Mouse (Mus musculus): ENCODE measurements around the gene Ptk7. TPM values are rescaled to one million over a fixed set of nuclear protein-coding genes. Genes with fewer than 3 reads are reported as not detected.

Ptk7 gene
- 19.2 and 20.6 TPM in 2 replicates for polyA plus RNA-seq (2014; fragmentation: Nextera tagmentation; extraction: Ambion mirVana)

DNA sequence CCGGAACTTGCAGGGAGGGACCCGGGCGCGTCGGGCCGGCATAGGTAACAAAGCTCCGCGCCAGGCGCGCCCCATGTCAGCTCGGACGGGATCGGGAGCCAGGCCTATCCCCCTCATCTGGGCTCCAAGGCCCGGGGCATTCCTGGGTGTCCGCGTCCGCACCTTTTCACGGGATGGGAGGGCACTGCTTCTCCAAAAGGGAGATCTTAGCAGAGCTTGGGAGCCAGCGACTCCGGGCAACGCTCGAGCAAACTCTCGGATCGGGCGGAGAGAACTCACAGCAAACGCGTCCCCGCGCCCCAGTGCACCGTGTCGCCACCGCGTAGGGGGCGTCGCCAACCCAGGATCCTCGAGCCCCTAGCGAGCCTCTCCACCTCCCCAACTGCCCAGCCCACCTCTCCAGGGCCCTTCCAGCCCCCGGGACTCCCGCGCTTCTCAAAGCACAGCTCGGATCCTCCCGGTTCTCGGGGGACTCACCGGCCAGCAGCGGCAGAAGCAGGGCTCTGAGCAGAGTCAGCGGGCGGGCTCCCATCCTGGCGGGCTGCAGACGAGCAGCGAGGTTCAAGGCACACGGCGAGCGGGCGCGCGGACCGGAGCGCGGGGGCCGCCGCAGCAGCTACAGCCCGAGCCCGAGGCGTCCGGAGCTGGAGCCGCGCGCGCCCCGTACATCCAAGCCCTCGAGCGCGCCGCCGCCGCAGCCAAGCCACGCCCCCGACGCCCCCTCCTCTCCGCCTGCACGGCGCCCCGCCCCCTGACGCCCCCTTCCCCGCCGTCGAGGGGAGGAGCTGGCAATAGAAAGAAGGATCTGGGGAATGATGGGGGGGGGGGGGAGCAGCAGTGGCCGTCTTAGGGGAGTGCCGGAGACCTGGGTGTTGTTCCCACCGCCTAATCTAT is at the start of gene Ptk7:
TSS of gene Ptk7 (minus strand) at position 714 of the 894 bp plus-strand sequence.
- Histone ChIP-seq H3K4me2 (replicated peaks) (peak within 1 kb of the TSS; percentile 83), H3K9ac (peak within 1 kb of the TSS; percentile 86), H3K9me3 (ENCODE audit: control insufficient read depth, low read length) (no peaks in the 10 kb centered on the region), H3K36me3 (replicated peaks; ENCODE audit: control insufficient read depth, insufficient read depth) (peaks cover 31% of the 10 kb centered on the region), H3K4me3 (replicated peaks; ENCODE audit: low read length) (peak within 1 kb of the TSS; percentile 72), H3K27me3 (ENCODE audit: control insufficient read depth, insufficient read depth, low read length) (no peaks in the 10 kb centered on the region), H3K4me1 (replicated peaks; ENCODE audit: control insufficient read depth, insufficient read depth, low read length) (peaks cover 31% of the 10 kb centered on the region), H3K27ac (peak within 1 kb of the TSS; percentile 88)
- under 1% methylated on average over 81 of the region's 90 CpGs for WGBS
- ATAC-seq (ENCODE audit: low FRiP score) (peak; percentile 77), DNase-seq (ENCODE audit: low spot score) (peak; percentile 88)

DNA sequence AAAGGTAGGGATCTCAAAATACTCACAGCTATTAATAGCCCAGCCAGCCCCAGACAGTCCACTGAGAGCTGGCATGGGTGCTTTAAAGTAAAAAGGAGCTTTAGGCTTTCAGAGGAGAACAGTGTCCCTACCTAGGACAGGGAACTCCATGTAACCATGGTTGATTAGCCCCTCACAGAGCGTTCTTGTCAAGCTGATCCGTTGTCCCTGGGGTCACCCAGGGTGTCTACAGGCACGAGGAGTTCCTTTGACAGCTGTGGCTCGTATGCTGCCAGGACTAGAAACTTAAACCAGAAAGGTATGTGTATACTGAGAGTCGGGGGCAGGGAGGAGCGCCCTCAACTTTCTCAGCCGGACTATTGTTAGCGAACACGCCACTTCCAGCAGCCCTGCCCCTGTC is 49.6 kb upstream of the Ptk7 start:
- no peak for DNase-seq (ENCODE audit: low spot score)
- H3K27me3 ChIP-seq (ENCODE audit: control insufficient read depth, insufficient read depth, low read length) = no peaks in the 10 kb centered on the region
- no peak for ATAC-seq (ENCODE audit: low FRiP score)
- 75% methylated on average over 9 of the region's 9 CpGs for WGBS
- peak overlapping the region; percentile 6; the same call in 1 of the 2 replicates for H3K9ac ChIP-seq
- H3K4me3 ChIP-seq (replicated peaks; ENCODE audit: low read length) = peak overlapping the region; percentile 91; the same call in 1 of the 2 replicates
- peaks cover 49% of the 10 kb centered on the region for H3K36me3 ChIP-seq (replicated peaks; ENCODE audit: control insufficient read depth, insufficient read depth)
- peaks cover 22% of the 10 kb centered on the region for H3K4me1 ChIP-seq (replicated peaks; ENCODE audit: control insufficient read depth, insufficient read depth, low read length)
- H3K9me3 ChIP-seq (ENCODE audit: control insufficient read depth, low read length) = no peaks in the 10 kb centered on the region
- H3K27ac ChIP-seq = no peak overlapping the region
- H3K4me2 ChIP-seq (replicated peaks) = peak overlapping the region; percentile 91

DNA sequence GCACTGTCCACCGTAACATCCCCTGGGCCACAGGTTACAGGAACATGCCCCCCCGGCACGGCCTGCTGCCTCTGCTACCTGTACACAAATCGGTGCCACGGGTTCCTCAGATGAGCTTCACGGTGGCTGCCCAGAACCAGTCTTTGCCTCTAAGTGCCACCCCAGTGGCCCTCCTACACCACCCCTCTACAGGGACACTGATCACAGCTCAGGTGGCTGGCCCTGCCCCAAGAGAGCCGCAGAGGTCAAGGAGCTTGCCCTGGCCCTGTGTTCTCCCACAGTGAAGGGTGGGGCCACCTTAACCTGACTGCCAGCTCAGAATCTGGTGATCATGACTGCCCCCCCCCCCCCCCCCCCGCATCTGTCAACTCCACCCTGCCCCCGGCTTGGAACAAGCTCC is 49.1 kb upstream of the Ptk7 start, which contains the start of gene Mea1:
TSS of gene Mea1 (plus strand) at position 378 of the 400 bp plus-strand sequence.
- Histone ChIP-seq H3K27ac (peak within 1 kb of the TSS; percentile 84), H3K9me3 (ENCODE audit: control insufficient read depth, low read length) (no peaks in the 10 kb centered on the region), H3K36me3 (replicated peaks; ENCODE audit: control insufficient read depth, insufficient read depth) (peaks cover 44% of the 10 kb centered on the region), H3K4me2 (replicated peaks) (peak within 1 kb of the TSS; percentile 91), H3K4me1 (replicated peaks; ENCODE audit: control insufficient read depth, insufficient read depth, low read length) (peaks cover 25% of the 10 kb centered on the region), H3K4me3 (replicated peaks; ENCODE audit: low read length) (peak within 1 kb of the TSS; percentile 91), H3K9ac (peak within 1 kb of the TSS; percentile 75), H3K27me3 (ENCODE audit: control insufficient read depth, insufficient read depth, low read length) (no peaks in the 10 kb centered on the region)
- 95% methylated on average over 8 of the region's 9 CpGs for WGBS
- DNase-seq (ENCODE audit: low spot score) = no peak
- ATAC-seq (ENCODE audit: low FRiP score) = no peak

DNA sequence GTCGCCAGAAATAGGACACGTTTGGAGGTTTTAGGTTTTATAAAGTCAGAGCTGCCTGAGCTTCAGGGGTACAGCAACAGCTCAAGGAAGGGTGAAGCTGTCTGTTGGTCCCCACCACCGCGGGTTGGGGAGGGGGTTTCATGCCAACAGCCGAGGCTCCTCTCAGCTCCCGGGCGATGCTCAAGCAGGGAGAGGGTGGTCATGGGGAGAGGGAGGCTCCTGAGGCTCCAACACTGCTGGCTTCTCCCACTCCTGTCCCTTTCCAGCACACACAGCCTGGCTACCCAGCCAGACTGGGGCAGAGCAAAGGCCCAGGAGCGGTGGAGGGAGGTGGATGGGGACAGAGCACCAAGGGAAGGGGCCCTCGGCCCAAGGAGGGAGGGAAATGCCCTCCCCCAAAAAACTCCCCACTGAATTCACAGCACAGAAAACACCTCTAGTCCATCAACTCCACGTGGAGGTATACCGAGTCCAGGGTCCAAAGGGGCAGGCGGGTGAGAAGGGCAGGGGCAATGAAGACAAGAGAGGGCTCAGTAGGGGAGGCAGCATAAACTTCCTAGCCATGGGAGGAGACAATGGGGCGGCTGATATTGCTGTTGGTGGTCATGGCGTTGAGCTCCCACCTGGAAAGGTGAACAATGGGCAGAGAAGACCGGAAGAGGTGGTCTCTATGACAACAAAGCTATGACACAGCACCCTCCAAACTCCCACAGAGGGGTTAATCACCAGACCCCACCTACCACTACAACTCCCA is 45.4 kb upstream of the Ptk7 start:
- H3K9me3 ChIP-seq (ENCODE audit: control insufficient read depth, low read length) = no peaks in the 10 kb centered on the region
- peak overlapping the region; percentile 88 for H3K4me2 ChIP-seq (replicated peaks)
- H3K4me1 ChIP-seq (replicated peaks; ENCODE audit: control insufficient read depth, insufficient read depth, low read length) = peaks cover 20% of the 10 kb centered on the region
- H3K27me3 ChIP-seq (ENCODE audit: control insufficient read depth, insufficient read depth, low read length) = no peaks in the 10 kb centered on the region
- DNase-seq (ENCODE audit: low spot score) (no peak), ATAC-seq (ENCODE audit: low FRiP score) (peak; percentile 17; the same call in 1 of the 2 replicates)
- peak overlapping the region; percentile 80 for H3K4me3 ChIP-seq (replicated peaks; ENCODE audit: low read length)
- WGBS = 19% methylated on average over 15 of the region's 15 CpGs
- peaks cover 51% of the 10 kb centered on the region for H3K36me3 ChIP-seq (replicated peaks; ENCODE audit: control insufficient read depth, insufficient read depth)
- peak overlapping the region; percentile 69 for H3K9ac ChIP-seq
- H3K27ac ChIP-seq = peak overlapping the region; percentile 43; the same call in 1 of the 2 replicates

DNA sequence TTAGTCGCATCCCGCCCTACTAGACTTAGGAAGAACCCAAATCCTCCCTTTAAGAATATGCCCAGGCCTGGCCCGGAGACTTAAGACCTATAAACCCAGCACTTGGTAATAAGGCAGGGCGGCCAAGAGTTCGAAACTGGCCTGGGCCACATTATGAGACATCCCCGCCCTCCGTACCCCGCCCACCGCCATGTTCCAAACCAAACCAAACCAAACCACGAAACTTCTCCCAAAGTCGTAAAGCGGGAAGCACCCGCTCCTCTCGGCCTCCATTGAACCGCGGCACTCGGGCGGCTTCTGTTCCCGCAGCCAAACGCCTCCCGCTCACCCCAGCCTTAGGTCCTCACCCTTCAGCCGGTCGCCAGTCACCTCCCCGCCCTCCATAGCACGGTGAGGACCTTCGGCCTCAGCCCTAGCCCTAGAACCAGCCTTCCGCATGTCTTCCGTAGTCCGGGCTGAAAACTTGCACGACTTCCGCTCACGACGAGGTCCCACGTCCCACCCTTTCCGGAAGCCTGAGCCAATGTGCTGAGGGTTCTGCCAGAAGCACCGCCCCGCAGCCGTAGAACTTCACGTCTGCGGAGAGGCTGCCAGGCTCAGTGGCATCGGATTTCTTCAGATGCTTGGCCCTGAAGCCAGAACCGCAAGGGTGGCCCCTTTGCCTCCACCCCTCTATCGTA is 44.7 kb upstream of the Ptk7 start, which contains the start of gene Rrp36:
TSS of gene Rrp36 (minus strand) at position 503 of the 680 bp plus-strand sequence.
- Histone ChIP-seq H3K9me3 (ENCODE audit: control insufficient read depth, low read length) (no peaks in the 10 kb centered on the region), H3K36me3 (replicated peaks; ENCODE audit: control insufficient read depth, insufficient read depth) (peaks cover 59% of the 10 kb centered on the region), H3K4me2 (replicated peaks) (peak within 1 kb of the TSS; percentile 88), H3K9ac (peak within 1 kb of the TSS; percentile 69), H3K27ac (peak within 1 kb of the TSS; percentile 58; the same call in 1 of the 2 replicates), H3K4me1 (replicated peaks; ENCODE audit: control insufficient read depth, insufficient read depth, low read length) (peaks cover 12% of the 10 kb centered on the region), H3K27me3 (ENCODE audit: control insufficient read depth, insufficient read depth, low read length) (no peaks in the 10 kb centered on the region), H3K4me3 (replicated peaks; ENCODE audit: low read length) (peak within 1 kb of the TSS; percentile 80)
- WGBS = under 1% methylated on average over 43 of the region's 43 CpGs
- ATAC-seq (ENCODE audit: low FRiP score) (peak; percentile 89), DNase-seq (ENCODE audit: low spot score) (peak; percentile 93)

DNA sequence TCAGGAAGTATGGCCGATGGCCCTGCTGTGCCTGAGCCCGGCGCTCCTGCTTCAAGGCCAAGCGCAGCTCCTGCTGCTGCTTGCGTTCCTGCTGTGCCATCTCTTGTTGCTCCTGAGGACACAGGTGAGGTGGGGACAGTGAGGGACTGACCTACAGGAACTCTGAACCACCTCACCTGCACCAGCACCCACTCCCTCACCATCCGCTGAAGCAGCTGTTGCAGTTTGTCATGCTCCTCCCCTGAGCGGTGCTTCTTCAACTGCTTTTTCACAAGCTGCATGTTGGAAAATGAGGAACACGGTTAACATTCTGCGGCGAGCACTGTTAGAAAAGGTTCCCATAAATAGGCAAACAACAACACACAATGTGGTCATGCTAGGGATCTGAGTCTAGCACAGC is 40.6 kb upstream of the Ptk7 start:
- Histone ChIP-seq H3K27ac (no peak overlapping the region), H3K4me3 (replicated peaks; ENCODE audit: low read length) (no peak overlapping the region), H3K36me3 (replicated peaks; ENCODE audit: control insufficient read depth, insufficient read depth) (peaks cover 64% of the 10 kb centered on the region), H3K9ac (no peak overlapping the region), H3K27me3 (ENCODE audit: control insufficient read depth, insufficient read depth, low read length) (no peaks in the 10 kb centered on the region), H3K4me1 (replicated peaks; ENCODE audit: control insufficient read depth, insufficient read depth, low read length) (peaks cover 6% of the 10 kb centered on the region), H3K4me2 (replicated peaks) (no peak overlapping the region), H3K9me3 (ENCODE audit: control insufficient read depth, low read length) (no peaks in the 10 kb centered on the region)
- WGBS = 97% methylated on average over 10 of the region's 10 CpGs
- ATAC-seq (ENCODE audit: low FRiP score) = no peak
- no peak for DNase-seq (ENCODE audit: low spot score)

DNA sequence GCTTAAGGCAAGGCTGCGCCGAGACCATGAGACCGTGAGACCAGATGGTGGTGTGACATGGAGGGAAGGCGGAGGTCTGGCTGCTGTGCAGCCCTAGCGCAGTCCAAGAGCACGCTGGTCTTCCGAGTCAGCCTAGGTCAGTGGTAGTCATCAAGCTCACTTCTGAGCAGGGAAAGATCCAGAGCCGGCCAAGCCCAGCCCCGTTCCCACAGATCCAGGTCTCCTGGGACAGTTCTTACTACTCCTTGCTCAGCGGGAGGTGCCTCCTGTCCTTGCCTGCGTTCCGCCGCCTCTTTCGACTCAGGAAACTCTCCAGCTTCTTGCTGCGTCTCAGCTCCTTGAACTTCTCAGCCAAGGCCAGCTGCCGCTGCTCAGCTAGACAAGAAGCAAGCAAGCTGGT is 38.4 kb upstream of the Ptk7 start:
- ATAC-seq (ENCODE audit: low FRiP score) = no peak

DNA sequence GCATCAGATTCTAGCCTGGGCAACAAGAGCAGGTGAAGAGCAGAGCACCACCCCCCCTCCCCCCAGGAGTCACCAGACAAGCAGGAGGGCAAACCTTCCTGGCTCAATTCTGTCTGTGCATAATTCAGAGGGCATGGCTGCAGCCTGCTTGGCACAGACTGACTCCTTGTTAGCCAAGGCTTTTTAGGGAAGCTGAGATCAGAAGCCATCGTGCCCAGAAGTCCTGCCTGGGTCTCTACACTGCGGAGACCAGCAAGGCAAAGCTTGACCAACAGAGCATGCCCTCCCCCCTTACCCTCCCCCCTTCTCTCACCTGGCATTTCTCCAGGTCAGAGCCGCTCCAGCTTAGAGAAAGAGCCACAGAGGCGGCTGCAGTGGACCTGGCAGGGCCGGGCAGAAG is 33.4 kb upstream of the Ptk7 start:
- H3K4me3 ChIP-seq (replicated peaks; ENCODE audit: low read length) = no peak overlapping the region
- H3K4me2 ChIP-seq (replicated peaks) = no peak overlapping the region
- H3K27me3 ChIP-seq (ENCODE audit: control insufficient read depth, insufficient read depth, low read length) = no peaks in the 10 kb centered on the region
- peaks cover 98% of the 10 kb centered on the region for H3K36me3 ChIP-seq (replicated peaks; ENCODE audit: control insufficient read depth, insufficient read depth)
- no peaks in the 10 kb centered on the region for H3K9me3 ChIP-seq (ENCODE audit: control insufficient read depth, low read length)
- no peak overlapping the region for H3K27ac ChIP-seq
- H3K4me1 ChIP-seq (replicated peaks; ENCODE audit: control insufficient read depth, insufficient read depth, low read length) = no peaks in the 10 kb centered on the region
- H3K9ac ChIP-seq = no peak overlapping the region
- DNase-seq (ENCODE audit: low spot score) = no peak
- ATAC-seq (ENCODE audit: low FRiP score) = no peak
- 92% methylated on average over 5 of the region's 5 CpGs for WGBS

More for the DNA sequence above, 38.4 kb upstream of the Ptk7 start:
- no peaks in the 10 kb centered on the region for H3K4me1 ChIP-seq (replicated peaks; ENCODE audit: control insufficient read depth, insufficient read depth, low read length)
- no peak for DNase-seq (ENCODE audit: low spot score)
- no peak overlapping the region for H3K4me2 ChIP-seq (replicated peaks)
- no peak overlapping the region for H3K9ac ChIP-seq
- H3K36me3 ChIP-seq (replicated peaks; ENCODE audit: control insufficient read depth, insufficient read depth) = peaks cover 82% of the 10 kb centered on the region
- no peaks in the 10 kb centered on the region for H3K27me3 ChIP-seq (ENCODE audit: control insufficient read depth, insufficient read depth, low read length)
- no peak overlapping the region for H3K27ac ChIP-seq
- H3K9me3 ChIP-seq (ENCODE audit: control insufficient read depth, low read length) = no peaks in the 10 kb centered on the region
- no peak overlapping the region for H3K4me3 ChIP-seq (replicated peaks; ENCODE audit: low read length)
- 90% methylated on average over 16 of the region's 16 CpGs for WGBS
